Mouse (Mus musculus): ENCODE data around the gene Tsnaxip1.
"Not testable (repeated sequence)": the region's sequence is repeated elsewhere in the genome, so short reads cannot be mapped to it uniquely, and the experiment has no call there.

Gene Tsnaxip1

GRCm38 (mm10) chr8:105819659-105820058, 7.9 kb upstream of the Tsnaxip1 start:
- no peak for DNase-seq

- no peak for DNase-seq
Measured at GRCm38 (mm10) chr8:105820925-105821324, 6.6 kb upstream of the Tsnaxip1 start.

- no peak for DNase-seq
Measured at GRCm38 (mm10) chr8:105825506-105825905, 2.0 kb upstream of the Tsnaxip1 start.

- DNase-seq: no peak
Measured at GRCm38 (mm10) chr8:105826379-105826778, 1.2 kb upstream of the Tsnaxip1 start.

GRCm38 (mm10) chr8:105833740-105834139, 6.2 kb downstream of the Tsnaxip1 start:
- not testable (repeated sequence) for DNase-seq

GRCm38 (mm10) chr8:105835318-105835717, 7.8 kb downstream of the Tsnaxip1 start:
- peak; percentile 75 to 88 for DNase-seq

- no peak for DNase-seq
Measured at GRCm38 (mm10) chr8:105836991-105837390, 9.5 kb downstream of the Tsnaxip1 start.

GRCm38 (mm10) chr8:105839209-105839608, 11.7 kb downstream of the Tsnaxip1 start:
- DNase-seq: no peak

GRCm38 (mm10) chr8:105846678-105847077, 19.1 kb downstream of the Tsnaxip1 start:
- no peak for DNase-seq

- DNase-seq: no peak
Measured at GRCm38 (mm10) chr8:105850014-105850413, 22.5 kb downstream of the Tsnaxip1 start.

GRCm38 (mm10) chr8:105850611-105851010, 23.1 kb downstream of the Tsnaxip1 start:
- DNase-seq: peak in 1 of 2 experiments; percentile 4

GRCm38 (mm10) chr8:105851651-105852143, 24.2 kb downstream of the Tsnaxip1 start:
- DNase-seq: peak; percentile 84 to 87

GRCm38 (mm10) chr8:105852146-105852729, 24.7 kb downstream of the Tsnaxip1 start:
- no peak for DNase-seq

GRCm38 (mm10) chr8:105853178-105853577, 25.6 kb downstream of the Tsnaxip1 start, which contains the start of gene Cenpt:
Cenpt (minus strand) TSS chr8:105853278.
- no peak for DNase-seq

- no peak for DNase-seq
Measured at GRCm38 (mm10) chr8:105854303-105854702, 26.8 kb downstream of the Tsnaxip1 start.

- DNase-seq: peak; percentile 87 to 91
Measured at GRCm38 (mm10) chr8:105854715-105855216, 27.2 kb downstream of the Tsnaxip1 start, which contains the start of gene Thap11. Thap11 (plus strand) TSS chr8:105855132.

GRCm38 (mm10) chr8:105855248-105856167, 28.0 kb downstream of the Tsnaxip1 start:
- DNase-seq: peak in 1 of 2 experiments; percentile 42

- no peak for DNase-seq
Measured at GRCm38 (mm10) chr8:105856168-105856835, 28.8 kb downstream of the Tsnaxip1 start.

GRCm38 (mm10) chr8:105858495-105858894, 31.0 kb downstream of the Tsnaxip1 start:
- DNase-seq: no peak

GRCm38 (mm10) chr8:105859314-105859713, 31.8 kb downstream of the Tsnaxip1 start:
- no peak for DNase-seq

GRCm38 (mm10) chr8:105860143-105860981, 32.8 kb downstream of the Tsnaxip1 start, which contains the start of gene Nutf2:
Nutf2 (plus strand) TSS chr8:105860580.
- DNase-seq: peak; percentile 96 to 98

- no peak for DNase-seq
Measured at GRCm38 (mm10) chr8:105861951-105862350, 34.4 kb downstream of the Tsnaxip1 start.

Data from kidney, adult 8-10 months (tissue).